Mouse (Mus musculus) lung, postnatal 0 days (tissue): ENCODE data around the gene Mt4.

Experiments used
- CTCF ChIP-seq: IDR thresholded peaks from 2 replicates; pipeline ENCODE4 v1.5.1; 2016; ENCODE audit warnings: antibody characterized with exemption, mild to moderate bottlenecking
- EP300 ChIP-seq: IDR thresholded peaks from 2 replicates; pipeline ENCODE4 v1.6.1; 2016; ENCODE audit warnings: antibody characterized with exemption, mild to moderate bottlenecking, control low read depth

DNA sequence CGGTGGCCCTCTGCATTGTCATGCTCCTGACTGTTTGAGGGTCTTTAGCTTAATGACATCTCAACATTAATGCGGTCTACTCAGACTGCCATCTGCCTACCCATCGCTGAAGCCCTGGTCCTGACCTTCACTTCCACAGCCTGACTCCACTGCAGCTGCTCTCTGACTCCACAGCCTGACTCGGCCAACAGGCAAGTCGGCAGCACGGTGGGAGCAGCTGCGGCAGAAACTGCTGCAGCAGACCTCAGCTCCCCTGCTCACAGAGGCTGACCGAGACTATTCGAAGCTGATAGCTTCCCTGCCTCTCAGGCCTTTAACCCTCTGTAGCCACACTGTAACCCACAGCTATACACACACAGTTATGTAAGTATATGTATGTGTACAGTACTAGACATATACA is 49.0 kb upstream of the Mt4 start:
- TF ChIP-seq CTCF (no peak), EP300 (no peak)
